Mouse (Mus musculus) spleen, postnatal 14 days (tissue): ENCODE data around the gene Sox10.

Source experiments
- DNase-seq, 2 experiments: peaks; one replicate each; pipeline ENCODE4 v3.0.0; 2021 to 2022; ENCODE audit warnings: low spot score in 2 of 2

The Sox10 gene

GRCm38 (mm10) chr15:79162301-79162700, 2.7 kb downstream of the Sox10 start:
- no peak for DNase-seq

- no peak for DNase-seq
Measured at GRCm38 (mm10) chr15:79155572-79155971, 9.5 kb downstream of the Sox10 start.

- no peak for DNase-seq
Measured at GRCm38 (mm10) chr15:79152709-79153108, 12.3 kb downstream of the Sox10 start.

- no peak for DNase-seq
Measured at GRCm38 (mm10) chr15:79151881-79152280, 13.2 kb downstream of the Sox10 start.

GRCm38 (mm10) chr15:79148533-79148932, 16.5 kb downstream of the Sox10 start:
- DNase-seq = peak; percentile 52 to 72

- DNase-seq = no peak
Measured at GRCm38 (mm10) chr15:79145522-79145921, 19.5 kb downstream of the Sox10 start.

GRCm38 (mm10) chr15:79144021-79144420, 21.0 kb downstream of the Sox10 start:
- DNase-seq = no peak

GRCm38 (mm10) chr15:79143316-79143715, 21.7 kb downstream of the Sox10 start:
- no peak for DNase-seq

GRCm38 (mm10) chr15:79141566-79141917, 23.5 kb downstream of the Sox10 start:
- no peak for DNase-seq

GRCm38 (mm10) chr15:79140866-79141565, 24.0 kb downstream of the Sox10 start, which contains the start of the genes Polr2f and 1700088E04Rik:
Gene Polr2f, plus strand, starts transcription at chr15:79141009.
Gene 1700088E04Rik, minus strand, starts transcription at chr15:79141253.
- peak; percentile 87 to 92 for DNase-seq

- no peak for DNase-seq
Measured at GRCm38 (mm10) chr15:79139640-79140039, 25.4 kb downstream of the Sox10 start.

GRCm38 (mm10) chr15:79135783-79136575, 29.1 kb downstream of the Sox10 start:
- no peak for DNase-seq

GRCm38 (mm10) chr15:79135332-79135731, 29.7 kb downstream of the Sox10 start:
- DNase-seq = no peak

- no peak for DNase-seq
Measured at GRCm38 (mm10) chr15:79134496-79135270, 30.4 kb downstream of the Sox10 start.

- no peak for DNase-seq
Measured at GRCm38 (mm10) chr15:79133191-79133661, 31.8 kb downstream of the Sox10 start.

GRCm38 (mm10) chr15:79131442-79131841, 33.6 kb downstream of the Sox10 start:
- no peak for DNase-seq

- no peak for DNase-seq
Measured at GRCm38 (mm10) chr15:79130782-79131181, 34.3 kb downstream of the Sox10 start.

- no peak for DNase-seq
Measured at GRCm38 (mm10) chr15:79129311-79129710, 35.7 kb downstream of the Sox10 start.

GRCm38 (mm10) chr15:79128208-79128607, 36.8 kb downstream of the Sox10 start:
- DNase-seq = no peak

GRCm38 (mm10) chr15:79127101-79127500, 37.9 kb downstream of the Sox10 start:
- DNase-seq = no peak

GRCm38 (mm10) chr15:79126217-79126932, 38.7 kb downstream of the Sox10 start:
- DNase-seq = peak in 1 of 2 experiments; percentile 25
